Comparison of ENCODE assay signal across 8 mouse cellular contexts in genomic region chr5:139387329-139388194, GRCm38 (mm10). TPM values are rescaled to one million over a fixed set of nuclear protein-coding genes. Genes with fewer than 3 reads are reported as not detected.
DNase-seq lines count a peak whose midpoint lies in the region; ATAC-seq lines count a peak whose summit lies in the region.
"Had no signal": no experiment of that assay in that cellular context is flagged by ENCODE, and none has a peak within 500 bp of the region (broad histone marks: within the 10 kb centered on the region; RNA-seq: fewer than 3 reads in every experiment).

No protein-coding gene starts in this region.

- H3K9me3 ChIP-seq in midbrain, embryonic 13.5 days = no peaks in the 10 kb centered on the region
- no peaks in the 10 kb centered on the region for H3K9me3 ChIP-seq in midbrain, embryonic 14.5 days (ENCODE audit: control insufficient read depth, low read length)
- H3K9me3 ChIP-seq in forebrain, embryonic 15.5 days = no peaks in the 10 kb centered on the region

- H3K27ac ChIP-seq in midbrain, embryonic 13.5 days = peak overlapping the region; percentile 19; the same call in 1 of the 2 replicates
- H3K27ac ChIP-seq in midbrain, embryonic 14.5 days (replicated peaks; ENCODE audit: low read depth, low read length) = no peak overlapping the region
- peak overlapping the region; percentile 18; the same call in 1 of the 2 replicates for H3K27ac ChIP-seq in forebrain, embryonic 15.5 days (replicated peaks)

- no peaks in the 10 kb centered on the region for H3K36me3 ChIP-seq in midbrain, embryonic 13.5 days
- no peaks in the 10 kb centered on the region for H3K36me3 ChIP-seq in midbrain, embryonic 14.5 days (ENCODE audit: control insufficient read depth, insufficient read depth, low read length)
- H3K36me3 ChIP-seq in forebrain, embryonic 15.5 days = no peaks in the 10 kb centered on the region

- DNase-seq in midbrain, embryonic 14.5 days = no peak
- peak; percentile 66 for DNase-seq in kidney, postnatal 10 days
- peak; percentile 75 to 81 for DNase-seq in lung, postnatal 4 days
- DNase-seq in frontal cortex, adult 2 months (ENCODE audit: extremely low spot score in 1 of 2, low spot score in 1 of 2) = no peak
- no peak for DNase-seq in cerebellum, adult 18-20 months

- no peak overlapping the region for H3K4me2 ChIP-seq in midbrain, embryonic 13.5 days (replicated peaks)
- H3K4me2 ChIP-seq in midbrain, embryonic 14.5 days (ENCODE audit: low read length) = no peak overlapping the region
- no peak overlapping the region for H3K4me2 ChIP-seq in forebrain, embryonic 15.5 days (replicated peaks)

- peaks cover 21% of the 10 kb centered on the region for H3K4me1 ChIP-seq in midbrain, embryonic 13.5 days (replicated peaks)
- H3K4me1 ChIP-seq in midbrain, embryonic 14.5 days (ENCODE audit: control insufficient read depth, insufficient read depth, low read length) = no peaks in the 10 kb centered on the region
- H3K4me1 ChIP-seq in forebrain, embryonic 15.5 days = peaks cover 20% of the 10 kb centered on the region

- WGBS in midbrain, embryonic 13.5 days = 88% methylated on average over 10 of the region's 10 CpGs
- 83% methylated on average over 10 of the region's 10 CpGs for WGBS in midbrain, embryonic 14.5 days
- WGBS in forebrain, embryonic 15.5 days = 82% methylated on average over 10 of the region's 10 CpGs

- H3K9ac ChIP-seq in midbrain, embryonic 13.5 days (replicated peaks) = no peak overlapping the region
- H3K9ac ChIP-seq in midbrain, embryonic 14.5 days (replicated peaks; ENCODE audit: low read length) = no peak overlapping the region
- H3K9ac ChIP-seq in forebrain, embryonic 15.5 days (replicated peaks) = no peak overlapping the region

- ATAC-seq in midbrain, embryonic 13.5 days = no peak
- no peak for ATAC-seq in midbrain, embryonic 14.5 days (ENCODE audit: low FRiP score, low TSS enrichment)
- 0 out of 2 replicates have a peak, but pooled peaks have one; percentile 11 for ATAC-seq in forebrain, embryonic 15.5 days (replicated peaks)

- H3K27me3 ChIP-seq in midbrain, embryonic 13.5 days = no peaks in the 10 kb centered on the region
- no peaks in the 10 kb centered on the region for H3K27me3 ChIP-seq in midbrain, embryonic 14.5 days (ENCODE audit: control insufficient read depth, insufficient read depth, low read length)
- H3K27me3 ChIP-seq in forebrain, embryonic 15.5 days = no peaks in the 10 kb centered on the region

- no peak overlapping the region for H3K4me3 ChIP-seq in midbrain, embryonic 13.5 days (replicated peaks)
- H3K4me3 ChIP-seq in midbrain, embryonic 14.5 days (replicated peaks; ENCODE audit: low read depth, low read length) = no peak overlapping the region
- no peak overlapping the region for H3K4me3 ChIP-seq in forebrain, embryonic 15.5 days
- H3K4me3 ChIP-seq: myocyte had no signal

RNA-seq across cellular contexts. Expression of gene Gpr146, which starts 10.1 kb away (rescaled TPM):
- 1.7 TPM in 2 replicates for polyA plus RNA-seq in midbrain, embryonic 13.5 days (2015; fragmentation: Nextera tagmentation; extraction: Ambion mirVana)
- 1.2 and 1.8 TPM in 2 replicates for polyA plus RNA-seq in midbrain, embryonic 14.5 days (2014; fragmentation: Nextera tagmentation; extraction: Ambion mirVana)
- 1.3 and 1.5 TPM in 2 replicates for polyA plus RNA-seq in forebrain, embryonic 15.5 days (2015; fragmentation: Nextera tagmentation; extraction: Ambion mirVana)
- polyA plus RNA-seq in frontal cortex, adult 2 months (2012; rRNA removed) = 12.0 and 15.2 TPM in 2 replicates

RNA-seq across cellular contexts. Expression of gene C130050O18Rik, which starts 17.5 kb away (rescaled TPM):
- 0.13 TPM in 1 of 2 replicates, not detected in the other for polyA plus RNA-seq in midbrain, embryonic 13.5 days (2015; fragmentation: Nextera tagmentation; extraction: Ambion mirVana)
- polyA plus RNA-seq in midbrain, embryonic 14.5 days (2014; fragmentation: Nextera tagmentation; extraction: Ambion mirVana) = 0.29 and 0.58 TPM in 2 replicates
- 0.13 and 0.20 TPM in 2 replicates for polyA plus RNA-seq in forebrain, embryonic 15.5 days (2015; fragmentation: Nextera tagmentation; extraction: Ambion mirVana)
- 0.42 and 0.44 TPM in 2 replicates for polyA plus RNA-seq in frontal cortex, adult 2 months (2012; rRNA removed)

RNA-seq across cellular contexts. Expression of gene Cyp2w1, which starts 35.1 kb away (rescaled TPM):
- polyA plus RNA-seq in midbrain, embryonic 13.5 days (2015; fragmentation: Nextera tagmentation; extraction: Ambion mirVana) = not detected in 2 replicates
- not detected in 2 replicates for polyA plus RNA-seq in midbrain, embryonic 14.5 days (2014; fragmentation: Nextera tagmentation; extraction: Ambion mirVana)
- not detected in 2 replicates for polyA plus RNA-seq in forebrain, embryonic 15.5 days (2015; fragmentation: Nextera tagmentation; extraction: Ambion mirVana)
- polyA plus RNA-seq in frontal cortex, adult 2 months (2012; rRNA removed) = not detected in 2 replicates
- polyA plus RNA-seq: myocyte had no signal

RNA-seq across cellular contexts. Expression of gene Gper1, which starts 35.4 kb away (rescaled TPM):
- polyA plus RNA-seq in midbrain, embryonic 13.5 days (2015; fragmentation: Nextera tagmentation; extraction: Ambion mirVana) = 6.0 and 7.5 TPM in 2 replicates
- polyA plus RNA-seq in midbrain, embryonic 14.5 days (2014; fragmentation: Nextera tagmentation; extraction: Ambion mirVana) = 9.2 and 9.6 TPM in 2 replicates
- polyA plus RNA-seq in forebrain, embryonic 15.5 days (2015; fragmentation: Nextera tagmentation; extraction: Ambion mirVana) = 7.3 and 8.2 TPM in 2 replicates
- polyA plus RNA-seq in frontal cortex, adult 2 months (2012; rRNA removed) = 4.7 and 5.7 TPM in 2 replicates

RNA-seq across cellular contexts. Expression of gene Cox19, which starts 36.3 kb away (rescaled TPM):
- 120 and 131 TPM in 2 replicates for polyA plus RNA-seq in midbrain, embryonic 13.5 days (2015; fragmentation: Nextera tagmentation; extraction: Ambion mirVana)
- 129 and 130 TPM in 2 replicates for polyA plus RNA-seq in midbrain, embryonic 14.5 days (2014; fragmentation: Nextera tagmentation; extraction: Ambion mirVana)
- polyA plus RNA-seq in forebrain, embryonic 15.5 days (2015; fragmentation: Nextera tagmentation; extraction: Ambion mirVana) = 104 and 113 TPM in 2 replicates
- 93.5 and 97.3 TPM in 2 replicates for polyA plus RNA-seq in frontal cortex, adult 2 months (2012; rRNA removed)

Comparison
In these comparisons a context has a peak if more than half of its experiments do, and no peak if none do; other contexts are left out.
1. DNase-seq: peak in kidney, postnatal 10 days (single experiment) and lung, postnatal 4 days (2 of 2); none in midbrain, embryonic 14.5 days (single experiment), frontal cortex, adult 2 months (0 of 2) and cerebellum, adult 18-20 months (0 of 2).